Mouse (Mus musculus) brain, embryonic 14.5 days (tissue): ENCODE measurements at regions not wholly inside any gene's neighbourhood (a gene's known extent, or its start where the extent isn't known, plus 50 kb on each side); places are given as distances from the start of the nearest gene placed in this dataset.

Experiments used
- DNase-seq: peaks from one replicate; pipeline ENCODE4 v3.0.0-alpha.2; 2011; ENCODE audit warnings: low read depth
- CTCF ChIP-seq: fragments of 200-500 bp; IDR thresholded peaks from 2 replicates; pipeline ENCODE4 v1.5.1; 2012; ENCODE audit warnings: inconsistent platforms, mild to moderate bottlenecking, moderate library complexity, borderline replicate concordance; ENCODE audit not compliant: insufficient read depth, insufficient read length; ENCODE audit errors: extremely low read depth
- POLR2A ChIP-seq: fragments of 200-500 bp; IDR thresholded peaks from 2 replicates; pipeline ENCODE4 v1.6.1; 2012; ENCODE audit warnings: mild to moderate bottlenecking, inconsistent platforms, borderline replicate concordance; ENCODE audit not compliant: poor library complexity, insufficient read depth, insufficient read length, severe bottlenecking; ENCODE audit errors: extremely low read depth

GRCm38 (mm10) chr1:76724453-76724852 is 790.4 kb downstream of the Epha4 start:
- DNase-seq, result peak; percentile 75
- TF ChIP-seq CTCF (no peak), POLR2A (no peak)

- DNase-seq, result no peak
- TF ChIP-seq POLR2A (no peak), CTCF (no peak)
Measured at GRCm38 (mm10) chr1:76737003-76737402, 777.9 kb downstream of the Epha4 start.

GRCm38 (mm10) chr1:76737663-76738062 is 777.2 kb downstream of the Epha4 start:
- no peak for TF ChIP-seq CTCF
- no peak for TF ChIP-seq POLR2A
- DNase-seq, result no peak

GRCm38 (mm10) chr1:76772694-76773093 is 742.2 kb downstream of the Epha4 start:
- no peak for DNase-seq
- TF ChIP-seq CTCF (no peak), POLR2A (no peak)

GRCm38 (mm10) chr1:76786871-76787270 is 728.0 kb downstream of the Epha4 start:
- no peak for DNase-seq

GRCm38 (mm10) chr1:76793438-76793837 is 721.5 kb downstream of the Epha4 start:
- TF ChIP-seq POLR2A (no peak), CTCF (no peak)

More at GRCm38 (mm10) chr1:76786871-76787270, 728.0 kb downstream of the Epha4 start:
- TF ChIP-seq CTCF (no peak), POLR2A (no peak)

GRCm38 (mm10) chr1:76819906-76820305 is 695.0 kb downstream of the Epha4 start:
- peak; percentile 14 for DNase-seq
- TF ChIP-seq POLR2A (no peak), CTCF (no peak)

More at GRCm38 (mm10) chr1:76793438-76793837, 721.5 kb downstream of the Epha4 start:
- DNase-seq, result no peak

- DNase-seq, result no peak
- no peak for TF ChIP-seq POLR2A
- TF ChIP-seq CTCF, result no peak
Measured at GRCm38 (mm10) chr1:76821610-76822009, 693.3 kb downstream of the Epha4 start.

- no peak for DNase-seq
- TF ChIP-seq POLR2A, result no peak
Measured at GRCm38 (mm10) chr1:76829690-76830089, 685.2 kb downstream of the Epha4 start.

GRCm38 (mm10) chr1:76832311-76832710 is 682.6 kb downstream of the Epha4 start:
- TF ChIP-seq CTCF (no peak), POLR2A (no peak)
- DNase-seq, result no peak

- no peak for DNase-seq
- TF ChIP-seq POLR2A (no peak), CTCF (no peak)
Measured at GRCm38 (mm10) chr1:76835028-76835683, 679.7 kb downstream of the Epha4 start.

- DNase-seq, result peak; percentile 51
- TF ChIP-seq POLR2A (no peak), CTCF (no peak)
Measured at GRCm38 (mm10) chr1:76849346-76849745, 665.5 kb downstream of the Epha4 start.
